Mouse (Mus musculus) skeletal muscle tissue, postnatal 0 days (tissue): ENCODE measurements around the gene Osbpl5. TPM values are rescaled to one million over a fixed set of nuclear protein-coding genes. Genes with fewer than 3 reads are reported as not detected.

Source experiments
- microRNA-seq, 2 experiments: library from miRNA; unstranded; fragments of <30 nt; microRNA quantifications; one replicate each; pipeline ENCODE4; 2016
- polyA plus RNA-seq: library from polyadenylated mRNA; unstranded; fragments of >200 nt; fragmentation: Nextera tagmentation; extraction: Ambion mirVana; gene quantifications from 2 replicates; pipeline ENCODE4 v1.2.1, GENCODE M21; 2015

The Osbpl5 gene
- 19.5 and 19.8 TPM in 2 replicates for polyA plus RNA-seq

DNA sequence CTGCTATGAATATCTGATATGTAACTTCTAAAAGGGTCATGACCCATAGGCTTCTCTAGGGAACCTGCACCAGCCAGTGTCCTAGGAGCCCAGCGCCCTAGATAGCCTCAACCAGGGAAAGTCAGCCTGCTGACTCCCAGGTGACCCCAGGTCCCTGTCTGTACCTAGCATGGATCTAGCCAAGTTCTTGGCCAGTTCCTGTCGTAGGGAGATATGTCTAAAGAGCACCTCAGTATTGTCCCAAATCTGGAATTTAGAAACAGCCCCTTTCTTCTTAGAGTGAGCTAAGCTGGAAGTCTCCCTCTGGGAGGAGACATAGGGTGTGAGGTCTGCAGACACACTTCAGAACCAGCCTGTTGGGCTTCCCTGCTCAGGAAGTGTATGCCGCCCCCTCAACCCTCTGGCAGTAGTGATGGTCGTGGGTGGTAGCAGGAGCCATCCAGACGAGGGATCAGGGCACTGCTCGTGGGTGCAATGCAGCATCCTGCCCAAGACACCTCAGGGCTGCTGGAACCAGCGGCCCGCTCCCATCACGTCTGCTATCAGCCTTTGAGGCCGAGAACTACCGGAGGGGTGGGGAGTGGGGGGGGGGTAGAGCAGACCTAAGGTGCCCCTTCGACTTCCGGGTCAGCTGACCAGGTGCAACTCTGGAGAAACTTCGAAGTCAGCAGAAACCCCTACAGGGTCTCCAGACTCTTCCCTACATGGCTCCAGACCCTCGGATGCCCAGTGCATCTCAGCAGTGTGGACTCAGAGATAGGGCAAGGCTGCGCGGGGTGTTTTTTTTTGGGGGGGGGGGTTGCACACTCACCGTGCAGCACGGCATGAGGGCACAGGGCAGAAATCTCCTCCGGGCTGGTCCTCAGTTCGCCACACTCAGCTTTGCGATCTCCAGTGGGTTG lies at the start of gene Osbpl5:
Osbpl5 (minus strand) TSS at position 861 of the 902 bp plus-strand sequence.

DNA sequence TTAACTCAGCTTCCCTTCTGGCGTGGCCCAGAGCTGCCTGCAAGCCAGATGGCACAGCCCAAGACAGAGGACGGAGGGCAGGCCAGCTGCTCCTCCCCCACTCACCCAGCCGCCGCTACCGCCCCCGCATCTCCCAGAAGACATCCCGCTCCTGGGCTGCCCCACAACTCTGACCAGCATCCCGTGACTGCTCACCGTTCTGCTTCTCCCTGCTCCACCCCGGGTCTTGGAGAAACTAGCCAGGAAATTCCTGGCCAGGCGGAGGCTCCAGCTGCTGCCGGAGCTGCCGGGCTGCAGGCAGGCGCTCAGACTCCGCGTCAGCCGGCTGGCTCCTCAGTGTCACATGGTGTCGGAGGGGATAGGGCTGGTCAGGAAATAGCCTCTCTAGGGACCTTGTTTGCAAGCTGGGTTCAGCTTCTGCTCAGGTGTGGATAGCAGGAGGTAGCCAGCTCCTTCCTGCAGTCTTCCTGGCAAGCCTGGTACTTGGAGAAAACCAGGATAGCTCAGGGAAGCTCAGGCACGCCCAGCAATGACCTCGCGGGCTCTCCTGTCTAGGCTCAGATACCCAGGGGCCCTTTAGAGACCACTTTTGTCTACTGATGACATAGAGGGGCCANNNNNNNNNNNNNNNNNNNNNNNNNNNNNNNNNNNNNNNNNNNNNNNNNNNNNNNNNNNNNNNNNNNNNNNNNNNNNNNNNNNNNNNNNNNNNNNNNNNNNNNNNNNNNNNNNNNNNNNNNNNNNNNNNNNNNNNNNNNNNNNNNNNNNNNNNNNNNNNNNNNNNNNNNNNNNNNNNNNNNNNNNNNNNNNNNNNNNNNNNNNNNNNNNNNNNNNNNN lies 27.4 kb upstream of the Osbpl5 start, which contains the start of gene Mrgpre:
Mrgpre (minus strand) TSS at position 505 of the 834 bp plus-strand sequence.

DNA sequence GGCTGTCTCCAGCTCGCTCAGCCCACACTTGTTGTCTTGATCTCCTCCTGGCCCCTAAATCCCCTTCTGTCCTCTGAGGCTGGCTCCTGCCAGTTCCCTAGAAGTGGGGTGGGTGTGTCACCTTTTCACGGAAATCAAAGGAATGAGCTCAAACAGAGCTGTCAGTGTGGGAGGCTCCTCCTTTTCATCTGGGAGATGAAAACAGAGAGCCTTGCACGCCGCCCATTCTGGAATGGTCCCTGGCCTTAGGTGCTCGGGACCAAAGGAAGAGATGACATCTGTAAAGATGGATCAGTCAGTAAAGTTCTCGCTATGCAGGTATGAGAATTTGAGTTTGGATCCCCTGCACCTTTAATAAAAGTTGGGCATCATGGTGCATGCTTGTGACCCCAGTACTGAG lies 10.1 kb upstream of the Osbpl5 start, which contains the start of gene Mrgprg:
Mrgprg (minus strand) TSS at position 101 of the 400 bp plus-strand sequence.

DNA sequence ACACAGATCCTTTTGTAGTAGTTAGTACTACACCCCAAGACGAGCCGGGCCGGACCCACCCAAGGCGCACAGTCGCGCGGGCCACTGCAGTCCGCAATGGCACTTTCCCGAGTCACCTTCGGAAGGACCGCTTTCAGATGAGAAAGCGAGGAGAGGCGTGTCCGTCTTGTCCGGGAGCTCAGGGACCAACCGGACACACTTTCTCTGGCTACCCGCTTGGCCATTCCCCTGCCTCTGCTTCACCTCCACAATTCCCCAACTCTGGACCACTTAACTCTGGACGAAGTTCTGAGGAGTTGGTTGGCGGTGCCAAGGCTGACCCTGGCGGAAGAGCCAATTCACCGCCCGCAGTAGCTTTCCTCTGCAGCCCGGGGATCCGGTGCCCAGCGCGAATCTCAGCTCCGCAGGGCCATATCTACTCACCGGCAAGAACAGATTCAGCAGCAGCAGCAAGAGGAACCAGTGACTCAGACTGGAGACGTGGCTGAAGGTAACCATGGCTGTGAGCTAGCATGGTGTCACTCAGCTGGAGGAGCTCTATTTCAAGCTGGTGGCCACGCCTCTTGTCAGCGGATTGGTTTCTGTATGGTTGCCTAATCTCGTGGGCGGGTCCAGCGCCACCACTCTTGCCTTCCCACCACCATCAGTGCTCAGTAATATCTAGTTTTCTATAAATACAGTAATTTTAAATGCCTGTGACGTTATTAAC lies 71.3 kb downstream of the Osbpl5 start, which contains the start of gene Tnfrsf23:
Tnfrsf23 (minus strand) TSS at position 514 of the 709 bp plus-strand sequence.

DNA sequence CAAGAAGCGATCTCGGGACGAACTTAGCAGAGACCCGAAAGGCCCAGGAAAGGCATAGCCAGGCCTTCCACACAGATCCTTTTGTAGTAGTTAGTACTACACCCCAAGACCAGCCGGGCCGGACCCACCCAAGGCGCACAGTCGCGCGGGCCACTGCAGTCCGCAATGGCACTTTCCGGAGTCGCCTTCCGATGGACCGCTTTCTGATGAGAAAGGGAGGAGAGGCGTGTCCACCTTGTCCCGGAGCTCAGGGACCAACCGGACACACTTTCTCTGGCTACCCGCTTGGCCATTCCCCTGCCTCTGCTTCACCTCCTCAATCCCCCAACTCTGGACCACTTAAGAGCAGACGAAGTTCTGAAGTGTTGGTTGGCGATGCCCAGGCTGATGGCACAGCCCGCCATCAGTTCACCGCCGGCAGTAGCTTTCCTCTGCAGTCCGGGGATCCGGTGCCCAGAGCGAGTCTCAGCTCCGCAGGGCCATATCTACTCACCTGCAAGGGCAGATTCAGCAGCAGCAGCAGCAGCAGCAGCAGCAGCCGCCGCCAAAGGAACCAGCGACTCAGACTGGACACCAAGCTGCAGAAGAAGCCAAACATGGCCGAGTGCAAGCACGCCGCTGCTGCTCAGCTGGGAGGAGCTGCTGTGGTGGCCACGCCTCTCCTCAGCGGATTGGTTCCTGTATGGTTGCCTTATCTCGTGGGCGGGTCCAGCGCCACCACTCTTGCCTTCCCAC lies 107.6 kb downstream of the Osbpl5 start, which contains the start of gene Tnfrsf22:
Tnfrsf22 (minus strand) TSS at position 628 of the 735 bp plus-strand sequence.

Small RNAs within 50 kb of the gene (microRNA-seq; reads per million reads assigned to microRNA genes)
- gene Gm22064: 0 reads per million in 2 experiments

Other genes with a start within 250 kb of the Osbpl5 start
- 149 and 163 TPM in 2 replicates for gene Nap1l4, start 207.9 kb downstream of the Osbpl5 start, polyA plus RNA-seq
- 26.2 and 32.1 TPM in 2 replicates for gene Cars, start 156.9 kb downstream of the Osbpl5 start, polyA plus RNA-seq
- gene Tnfrsf26, start 128.3 kb downstream of the Osbpl5 start, polyA plus RNA-seq: 0.32 and 0.37 TPM in 2 replicates
- 6.7 and 7.8 TPM in 2 replicates for gene Tnfrsf22, start 107.3 kb downstream of the Osbpl5 start, polyA plus RNA-seq
- gene Tnfrsf23, start 71.1 kb downstream of the Osbpl5 start, polyA plus RNA-seq: 6.8 and 6.9 TPM in 2 replicates
- not detected in 2 replicates for gene Mrgprg, start 10.0 kb upstream of the Osbpl5 start, polyA plus RNA-seq
- 0.60 and 0.78 TPM in 2 replicates for gene Mrgpre, start 27.5 kb upstream of the Osbpl5 start, polyA plus RNA-seq
- 3.8 and 5.4 TPM in 2 replicates for gene Nadsyn1, start 65.9 kb upstream of the Osbpl5 start, polyA plus RNA-seq
- 9.9 and 11.1 TPM in 2 replicates for gene Dhcr7, start 66.2 kb upstream of the Osbpl5 start, polyA plus RNA-seq
- not detected in 2 replicates for gene Gm498, start 109.9 kb upstream of the Osbpl5 start, polyA plus RNA-seq
- 0.02 and 0.12 TPM in 2 replicates for gene Shank2, start 244.9 kb upstream of the Osbpl5 start, polyA plus RNA-seq